7 mouse cellular contexts compared by ENCODE assay signal in genomic region chr8:82774482-82774881, GRCm38 (mm10). TPM values are rescaled to one million over a fixed set of nuclear protein-coding genes. Genes with fewer than 3 reads are reported as not detected.
A peak's percentile ranks its signal among the peaks of the same experiment; 100 is the strongest.
DNase-seq lines count a peak whose midpoint lies in the region; ATAC-seq lines count a peak whose summit lies in the region.

No protein-coding gene starts in this region.

- peak overlapping the region; percentile 95 for H3K4me3 ChIP-seq in lung, embryonic 16.5 days (ENCODE audit: low read length)
- H3K4me3 ChIP-seq in embryonic facial prominence, embryonic 12.5 days = peak overlapping the region; percentile 89
- H3K4me3 ChIP-seq in midbrain, embryonic 14.5 days (replicated peaks; ENCODE audit: low read depth, low read length) = peak overlapping the region; percentile 88

- peaks cover 6% of the 10 kb centered on the region for H3K36me3 ChIP-seq in lung, embryonic 16.5 days (ENCODE audit: control insufficient read depth, insufficient read depth, low read length)
- H3K36me3 ChIP-seq in embryonic facial prominence, embryonic 12.5 days = peaks cover 23% of the 10 kb centered on the region
- H3K36me3 ChIP-seq in midbrain, embryonic 14.5 days (ENCODE audit: control insufficient read depth, insufficient read depth, low read length) = peaks cover 29% of the 10 kb centered on the region

- DNase-seq in lung, postnatal 4 days = no peak
- DNase-seq in midbrain, embryonic 14.5 days = no peak
- DNase-seq in urinary bladder, postnatal 14 days (ENCODE audit: low spot score) = no peak
- DNase-seq in kidney, postnatal 25 days = no peak

- H3K9me3 ChIP-seq in lung, embryonic 16.5 days (ENCODE audit: control insufficient read depth, low read length) = no peaks in the 10 kb centered on the region
- H3K9me3 ChIP-seq in embryonic facial prominence, embryonic 12.5 days = no peaks in the 10 kb centered on the region
- H3K9me3 ChIP-seq in midbrain, embryonic 14.5 days (ENCODE audit: control insufficient read depth, low read length) = no peaks in the 10 kb centered on the region

- peak overlapping the region; percentile 73 for H3K4me2 ChIP-seq in lung, embryonic 16.5 days (ENCODE audit: low read depth, low read length)
- H3K4me2 ChIP-seq in embryonic facial prominence, embryonic 12.5 days (replicated peaks) = peak overlapping the region; percentile 87
- peak overlapping the region; percentile 83 for H3K4me2 ChIP-seq in midbrain, embryonic 14.5 days (ENCODE audit: low read length)

- H3K9ac ChIP-seq in lung, embryonic 16.5 days (ENCODE audit: low read length) = peak overlapping the region; percentile 95
- peak overlapping the region; percentile 93 for H3K9ac ChIP-seq in embryonic facial prominence, embryonic 12.5 days
- H3K9ac ChIP-seq in midbrain, embryonic 14.5 days (replicated peaks; ENCODE audit: low read length) = peak overlapping the region; percentile 89

- peaks cover 2% of the 10 kb centered on the region for H3K4me1 ChIP-seq in lung, embryonic 16.5 days (replicated peaks; ENCODE audit: control insufficient read depth, insufficient read depth, low read length)
- H3K4me1 ChIP-seq in embryonic facial prominence, embryonic 12.5 days = peaks cover 7% of the 10 kb centered on the region; the same call in 1 of the 2 replicates
- peaks cover 6% of the 10 kb centered on the region for H3K4me1 ChIP-seq in midbrain, embryonic 14.5 days (ENCODE audit: control insufficient read depth, insufficient read depth, low read length)

- no peaks in the 10 kb centered on the region for H3K27me3 ChIP-seq in lung, embryonic 16.5 days (ENCODE audit: control insufficient read depth, insufficient read depth, low read depth, low read length)
- no peaks in the 10 kb centered on the region for H3K27me3 ChIP-seq in embryonic facial prominence, embryonic 12.5 days
- no peaks in the 10 kb centered on the region for H3K27me3 ChIP-seq in midbrain, embryonic 14.5 days (ENCODE audit: control insufficient read depth, insufficient read depth, low read length)

- WGBS in lung, embryonic 16.5 days = 30% methylated on average over 6 of the region's 6 CpGs
- WGBS in embryonic facial prominence, embryonic 12.5 days = 62% methylated on average over 6 of the region's 6 CpGs
- WGBS in midbrain, embryonic 14.5 days = 40% methylated on average over 6 of the region's 6 CpGs

- H3K27ac ChIP-seq in lung, embryonic 16.5 days (ENCODE audit: low read length) = peak overlapping the region; percentile 82
- H3K27ac ChIP-seq in embryonic facial prominence, embryonic 12.5 days = peak overlapping the region; percentile 81; the same call in 1 of the 2 replicates
- peak overlapping the region; percentile 77 for H3K27ac ChIP-seq in midbrain, embryonic 14.5 days (replicated peaks; ENCODE audit: low read depth, low read length)

- peak; percentile 59 for ATAC-seq in lung, embryonic 16.5 days (ENCODE audit: low read depth)
- ATAC-seq in embryonic facial prominence, embryonic 12.5 days (ENCODE audit: insufficient number of reproducible peaks, insufficient read depth, low FRiP score, low TSS enrichment) = no peak
- peak; percentile 57 for ATAC-seq in inflammation-experienced regulatory T-cells, adult 6 months
- peak; percentile 49; the same call in 1 of the 2 replicates for ATAC-seq in midbrain, embryonic 14.5 days (ENCODE audit: low FRiP score, low TSS enrichment)

RNA-seq across cellular contexts. Expression of gene Zfp330, which starts 0.5 kb away (rescaled TPM):
- 66.6 and 73.2 TPM in 2 replicates for polyA plus RNA-seq in lung, embryonic 16.5 days (2015; fragmentation: Nextera tagmentation; extraction: Ambion mirVana)
- polyA plus RNA-seq in embryonic facial prominence, embryonic 12.5 days (2016; fragmentation: Nextera tagmentation; extraction: Ambion mirVana) = 73.3 and 75.8 TPM in 2 replicates
- 10 to 100 TPM; 61.2 to 81.9 (median 65.3) TPM for polyA plus RNA-seq in inflammation-experienced regulatory T-cells, adult 6 months (2017; shearing (Covaris generic))
- polyA plus RNA-seq in midbrain, embryonic 14.5 days (2014; fragmentation: Nextera tagmentation; extraction: Ambion mirVana) = 78.8 and 79.3 TPM in 2 replicates
